Mouse (Mus musculus): Measurements from ENCODE around the gene Smurf1. TPM values are rescaled to one million over a fixed set of nuclear protein-coding genes. Genes with fewer than 3 reads are reported as not detected.

Gene Smurf1
- polyA plus RNA-seq, 1 experiment from 2014 or later, result 2.0 TPM

- Histone ChIP-seq H3K9ac (no peak overlapping the region), H3K27ac (replicated peaks) (no peak overlapping the region), H3K4me2 (no peak overlapping the region), H3K27me3 (no peaks in the 10 kb centered on the region), H3K4me3 (replicated peaks) (no peak overlapping the region), H3K9me3 (replicated peaks) (no peaks in the 10 kb centered on the region), H3K4me1 (replicated peaks) (no peaks in the 10 kb centered on the region), H3K36me3 (replicated peaks) (peaks cover 15% of the 10 kb centered on the region)
- no peak for ATAC-seq (ENCODE audit: insufficient read depth)
- WGBS (ENCODE audit: insufficient replicate concordance), result 73% methylated on average over 11 of the region's 11 CpGs
Observed at GRCm38 (mm10) chr5:144891276-144891675, 74.4 kb downstream of the Smurf1 start.

GRCm38 (mm10) chr5:144885968-144886650 lies 79.5 kb downstream of the Smurf1 start:
- WGBS (ENCODE audit: insufficient replicate concordance), result 54% methylated on average over 9 of the region's 9 CpGs
- H3K36me3 ChIP-seq (replicated peaks), result peaks cover 16% of the 10 kb centered on the region

GRCm38 (mm10) chr5:144884629-144885217 lies 80.9 kb downstream of the Smurf1 start:
- no peak overlapping the region for H3K4me3 ChIP-seq (replicated peaks)

More at GRCm38 (mm10) chr5:144885968-144886650, 79.5 kb downstream of the Smurf1 start:
- no peaks in the 10 kb centered on the region for H3K9me3 ChIP-seq (replicated peaks)
- no peak; the same call in 1 of the 2 replicates for ATAC-seq (ENCODE audit: insufficient read depth)
- H3K4me1 ChIP-seq (replicated peaks), result no peaks in the 10 kb centered on the region
- no peaks in the 10 kb centered on the region for H3K27me3 ChIP-seq
- no peak overlapping the region for H3K27ac ChIP-seq (replicated peaks)
- H3K4me3 ChIP-seq (replicated peaks), result no peak overlapping the region
- H3K9ac ChIP-seq, result no peak overlapping the region
- no peak overlapping the region for H3K4me2 ChIP-seq

GRCm38 (mm10) chr5:144881670-144882399 lies 83.8 kb downstream of the Smurf1 start:
- Histone ChIP-seq H3K27me3 (no peaks in the 10 kb centered on the region), H3K4me1 (replicated peaks) (no peaks in the 10 kb centered on the region), H3K4me2 (no peak overlapping the region), H3K27ac (replicated peaks) (no peak overlapping the region), H3K9ac (no peak overlapping the region), H3K9me3 (replicated peaks) (no peaks in the 10 kb centered on the region), H3K4me3 (replicated peaks) (no peak overlapping the region), H3K36me3 (replicated peaks) (0 out of 2 replicates have a peak, but pooled peaks cover 6% of the 10 kb centered on the region)
- ATAC-seq (ENCODE audit: insufficient read depth), result no peak
- 55% methylated on average over 14 of the region's 14 CpGs for WGBS (ENCODE audit: insufficient replicate concordance)

More at GRCm38 (mm10) chr5:144884629-144885217, 80.9 kb downstream of the Smurf1 start:
- Histone ChIP-seq H3K36me3 (replicated peaks) (peaks cover 16% of the 10 kb centered on the region), H3K9me3 (replicated peaks) (no peaks in the 10 kb centered on the region), H3K27me3 (no peaks in the 10 kb centered on the region), H3K4me2 (no peak overlapping the region), H3K27ac (replicated peaks) (no peak overlapping the region), H3K9ac (no peak overlapping the region), H3K4me1 (replicated peaks) (no peaks in the 10 kb centered on the region)
- ATAC-seq (ENCODE audit: insufficient read depth), result no peak
- 60% methylated on average over 13 of the region's 13 CpGs for WGBS (ENCODE audit: insufficient replicate concordance)

GRCm38 (mm10) chr5:144877021-144877420 lies 88.6 kb downstream of the Smurf1 start:
- 0 out of 2 replicates have a peak, but pooled peaks cover 3% of the 10 kb centered on the region for H3K4me1 ChIP-seq (replicated peaks)
- no peak overlapping the region for H3K4me2 ChIP-seq
- WGBS (ENCODE audit: insufficient replicate concordance), result 78% methylated on average over 15 of the region's 15 CpGs
- no peaks in the 10 kb centered on the region for H3K27me3 ChIP-seq
- no peaks in the 10 kb centered on the region for H3K9me3 ChIP-seq (replicated peaks)
- H3K9ac ChIP-seq, result no peak overlapping the region
- no peak for ATAC-seq (ENCODE audit: insufficient read depth)
- no peak overlapping the region for H3K27ac ChIP-seq (replicated peaks)
- H3K4me3 ChIP-seq (replicated peaks), result no peak overlapping the region
- H3K36me3 ChIP-seq (replicated peaks), result no peaks in the 10 kb centered on the region

- Histone ChIP-seq H3K27ac (replicated peaks) (no peak overlapping the region), H3K9ac (no peak overlapping the region), H3K4me2 (no peak overlapping the region), H3K36me3 (replicated peaks) (no peaks in the 10 kb centered on the region), H3K4me1 (replicated peaks) (0 out of 2 replicates have a peak, but pooled peaks cover 3% of the 10 kb centered on the region), H3K9me3 (replicated peaks) (no peaks in the 10 kb centered on the region), H3K27me3 (no peaks in the 10 kb centered on the region), H3K4me3 (replicated peaks) (no peak overlapping the region)
- ATAC-seq (ENCODE audit: insufficient read depth), result peak; percentile 28; the same call in 1 of the 2 replicates
- 3% methylated on average over 13 of the region's 13 CpGs for WGBS (ENCODE audit: insufficient replicate concordance)
Observed at GRCm38 (mm10) chr5:144875892-144876291, 89.8 kb downstream of the Smurf1 start.

- no peaks in the 10 kb centered on the region for H3K9me3 ChIP-seq (replicated peaks)
- H3K4me3 ChIP-seq (replicated peaks), result no peak overlapping the region
- WGBS (ENCODE audit: insufficient replicate concordance), result 77% methylated on average over 6 of the region's 6 CpGs
- H3K36me3 ChIP-seq (replicated peaks), result no peaks in the 10 kb centered on the region
- no peaks in the 10 kb centered on the region for H3K27me3 ChIP-seq
- no peak for ATAC-seq (ENCODE audit: insufficient read depth)
- H3K27ac ChIP-seq (replicated peaks), result no peak overlapping the region
- no peak overlapping the region for H3K9ac ChIP-seq
- no peak overlapping the region for H3K4me2 ChIP-seq
- 0 out of 2 replicates have a peak, but pooled peaks cover 3% of the 10 kb centered on the region for H3K4me1 ChIP-seq (replicated peaks)
Observed at GRCm38 (mm10) chr5:144875227-144875626, 90.4 kb downstream of the Smurf1 start.

- Histone ChIP-seq H3K36me3 (replicated peaks) (no peaks in the 10 kb centered on the region), H3K27me3 (no peaks in the 10 kb centered on the region), H3K4me2 (no peak overlapping the region), H3K27ac (replicated peaks) (no peak overlapping the region), H3K9me3 (replicated peaks) (no peaks in the 10 kb centered on the region), H3K4me1 (replicated peaks) (peaks cover 3% of the 10 kb centered on the region; the same call in 1 of the 2 replicates), H3K9ac (no peak overlapping the region), H3K4me3 (replicated peaks) (no peak overlapping the region)
- WGBS (ENCODE audit: insufficient replicate concordance), result 51% methylated on average over 3 of the region's 3 CpGs
- ATAC-seq (ENCODE audit: insufficient read depth), result no peak
Observed at GRCm38 (mm10) chr5:144872867-144873266, 92.8 kb downstream of the Smurf1 start.

GRCm38 (mm10) chr5:144872326-144872725 lies 93.3 kb downstream of the Smurf1 start:
- no peak for ATAC-seq (ENCODE audit: insufficient read depth)
- H3K27me3 ChIP-seq, result no peaks in the 10 kb centered on the region
- H3K36me3 ChIP-seq (replicated peaks), result no peaks in the 10 kb centered on the region
- no peak overlapping the region for H3K9ac ChIP-seq
- 60% methylated on average over 5 of the region's 5 CpGs for WGBS (ENCODE audit: insufficient replicate concordance)
- no peaks in the 10 kb centered on the region for H3K9me3 ChIP-seq (replicated peaks)
- H3K4me2 ChIP-seq, result no peak overlapping the region
- H3K4me3 ChIP-seq (replicated peaks), result no peak overlapping the region
- H3K27ac ChIP-seq (replicated peaks), result no peak overlapping the region
- peaks cover 3% of the 10 kb centered on the region; the same call in 1 of the 2 replicates for H3K4me1 ChIP-seq (replicated peaks)

- Histone ChIP-seq H3K27me3 (no peaks in the 10 kb centered on the region), H3K9ac (no peak overlapping the region), H3K4me3 (replicated peaks) (no peak overlapping the region), H3K4me2 (no peak overlapping the region), H3K4me1 (replicated peaks) (peaks cover 3% of the 10 kb centered on the region; the same call in 1 of the 2 replicates), H3K27ac (replicated peaks) (no peak overlapping the region), H3K9me3 (replicated peaks) (no peaks in the 10 kb centered on the region), H3K36me3 (replicated peaks) (no peaks in the 10 kb centered on the region)
- WGBS (ENCODE audit: insufficient replicate concordance), result 74% methylated on average over 1 of the region's 1 CpGs
- no peak for ATAC-seq (ENCODE audit: insufficient read depth)
Observed at GRCm38 (mm10) chr5:144871775-144872174, 93.9 kb downstream of the Smurf1 start.

GRCm38 (mm10) chr5:144870782-144871181 lies 94.9 kb downstream of the Smurf1 start:
- H3K27ac ChIP-seq (replicated peaks), result no peak overlapping the region
- no peaks in the 10 kb centered on the region for H3K36me3 ChIP-seq (replicated peaks)
- H3K4me1 ChIP-seq (replicated peaks), result peaks cover 2% of the 10 kb centered on the region; the same call in 1 of the 2 replicates
- H3K9ac ChIP-seq, result no peak overlapping the region
- no peaks in the 10 kb centered on the region for H3K9me3 ChIP-seq (replicated peaks)
- no peak overlapping the region for H3K4me3 ChIP-seq (replicated peaks)
- WGBS (ENCODE audit: insufficient replicate concordance), result 30% methylated on average over 7 of the region's 7 CpGs
- no peaks in the 10 kb centered on the region for H3K27me3 ChIP-seq
- no peak overlapping the region for H3K4me2 ChIP-seq
- ATAC-seq (ENCODE audit: insufficient read depth), result no peak
